Mouse (Mus musculus) B cell, adult 2 months (primary cell): ENCODE measurements around the gene Prickle4.
A peak's percentile ranks its signal among the peaks of the same experiment; 100 is the strongest.
"Not testable (repeated sequence)": the region's sequence is repeated elsewhere in the genome, so short reads cannot be mapped to it uniquely, and the experiment has no call there.

ENCODE experiments used
- DNase-seq, 2 experiments: peaks; one replicate each; pipeline ENCODE4 v3.0.0; 2022

Gene Prickle4

GRCm38 (mm10) chr17:47663009-47663713 is 31.4 kb downstream of the Prickle4 start:
- no peak for DNase-seq

DNA sequence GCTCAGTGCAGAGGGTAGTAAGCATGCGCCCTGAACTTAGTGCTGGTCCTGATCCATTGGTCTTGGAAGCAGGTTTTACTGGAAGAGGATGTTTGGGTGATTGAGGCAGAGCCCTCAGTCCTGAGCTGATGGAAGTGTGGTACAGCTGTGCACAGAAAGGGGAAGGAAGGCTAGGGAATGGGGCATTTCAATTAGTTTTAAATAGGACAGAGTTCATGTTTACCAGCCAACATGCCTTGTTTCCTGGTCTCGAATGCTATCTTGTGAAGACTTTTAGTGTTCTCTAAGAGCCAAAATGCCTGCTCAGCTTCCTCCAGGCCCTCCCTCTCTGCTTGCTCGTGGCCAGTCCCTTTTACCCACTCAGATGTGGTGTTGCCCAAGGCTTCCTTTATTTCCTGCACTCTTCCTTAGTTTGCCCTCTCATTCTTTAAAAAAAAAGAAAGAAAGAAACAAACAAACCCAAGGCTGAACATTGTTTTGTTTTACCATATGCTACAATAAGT is 35.7 kb downstream of the Prickle4 start:
- DNase-seq = no peak

DNA sequence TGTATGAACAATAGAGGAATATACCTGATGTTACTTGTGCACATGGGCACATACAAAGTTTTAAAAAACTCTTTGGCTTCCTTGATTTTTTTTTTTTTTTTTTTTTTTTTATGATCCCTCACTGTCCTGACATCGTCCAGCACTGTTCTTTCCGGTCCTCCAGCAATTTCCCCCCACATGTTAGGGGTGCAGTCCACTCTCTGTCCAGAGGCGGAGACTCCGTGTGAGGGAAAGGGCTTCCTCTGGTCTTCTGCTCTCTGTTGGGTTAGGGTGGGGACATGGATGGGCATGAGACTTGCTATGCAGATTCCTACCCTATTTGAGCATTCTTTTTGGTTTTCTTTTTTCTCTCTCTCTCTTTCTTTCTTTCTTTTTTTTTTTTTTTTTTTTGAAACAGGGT is 36.6 kb downstream of the Prickle4 start:
- no peak for DNase-seq

DNA sequence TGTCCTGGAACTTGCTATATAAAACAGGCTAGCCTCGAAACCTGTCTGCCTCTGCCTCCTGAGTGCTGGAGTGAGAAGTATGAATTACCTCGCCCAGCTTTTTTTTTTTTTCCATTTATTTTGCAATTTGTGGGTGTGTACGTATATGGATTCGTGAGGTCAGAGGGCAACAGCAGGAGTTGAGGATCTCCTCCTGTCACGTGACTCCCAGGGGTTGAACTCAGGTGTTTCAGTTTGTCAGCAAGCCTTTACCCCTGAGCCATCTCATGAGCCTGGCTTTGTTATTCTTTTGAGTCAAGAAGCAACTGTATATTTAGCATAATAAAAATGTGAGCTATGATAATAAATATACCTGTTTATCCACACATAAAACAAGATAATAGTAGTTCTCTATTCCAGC is 38.8 kb downstream of the Prickle4 start:
- DNase-seq = no peak

- not testable (repeated sequence) for DNase-seq
These were observed 40.2 kb downstream of the Prickle4 start for GRCm38 (mm10) chr17:47654346-47654745.

- DNase-seq = no peak
These were observed 42.6 kb downstream of the Prickle4 start for GRCm38 (mm10) chr17:47651953-47652352.

- no peak for DNase-seq
These were observed 45.6 kb downstream of the Prickle4 start for GRCm38 (mm10) chr17:47648966-47649365.

DNA sequence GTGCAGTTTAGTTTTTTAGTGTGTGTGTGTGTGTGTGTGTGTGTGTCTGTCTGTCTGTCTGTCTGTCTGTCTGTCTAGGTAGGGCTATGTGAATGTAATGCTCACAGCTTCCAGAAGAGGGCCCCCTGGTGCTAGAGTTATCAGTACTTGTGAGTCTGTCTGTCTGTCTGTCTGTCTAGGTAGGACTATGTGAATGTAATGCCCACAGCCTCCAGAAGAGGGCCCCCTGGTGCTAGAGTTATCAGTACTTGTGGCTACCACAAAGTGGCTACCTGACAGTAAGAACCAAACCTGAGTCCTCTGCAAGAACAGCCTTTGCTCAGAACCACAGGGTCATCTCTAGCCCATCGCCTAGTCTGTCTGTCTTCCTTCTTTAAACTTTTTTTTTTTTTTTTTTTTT is 47.9 kb downstream of the Prickle4 start:
- DNase-seq = peak; percentile 77 to 80

DNA sequence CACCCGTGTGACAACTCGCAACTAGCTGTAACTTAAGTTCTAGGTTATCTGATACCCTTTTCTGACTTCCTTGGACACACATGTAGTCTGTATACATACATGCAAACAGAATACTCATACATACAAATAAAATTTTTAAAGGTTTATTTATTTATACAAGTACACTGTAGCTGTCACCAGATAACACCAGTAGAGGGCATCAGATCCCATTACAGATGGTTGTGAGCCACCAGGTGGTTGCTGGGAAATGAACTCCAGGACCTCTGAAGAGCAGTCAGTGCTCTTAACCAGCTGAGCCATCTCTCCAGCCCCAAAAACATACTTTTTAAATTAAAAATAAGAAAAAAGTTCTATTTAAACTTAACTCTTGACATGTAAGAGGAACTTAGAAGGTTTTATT is 51.5 kb downstream of the Prickle4 start:
- no peak for DNase-seq
